Mouse (Mus musculus): ENCODE data around the gene Ddx39.
A peak's percentile ranks its signal among the peaks of the same experiment; 100 is the strongest.

Ddx39 gene

GRCm38 (mm10) chr8:83715031-83715690 lies at the start of gene Ddx39:
Gene Ddx39, plus strand, starts transcription at chr8:83715177.
- peak; percentile 79 for DNase-seq (ENCODE audit: low spot score)

GRCm38 (mm10) chr8:83665969-83666865 lies 48.8 kb upstream of the Ddx39 start, which contains the start of gene Ptger1:
Gene Ptger1, plus strand, starts transcription at chr8:83666678.
- no peak for DNase-seq (ENCODE audit: low spot score)

- DNase-seq (ENCODE audit: low spot score): no peak
Observed at GRCm38 (mm10) chr8:83666866-83667234, 48.1 kb upstream of the Ddx39 start.

- DNase-seq (ENCODE audit: low spot score): no peak
Observed at GRCm38 (mm10) chr8:83667526-83667925, 47.5 kb upstream of the Ddx39 start.

- DNase-seq (ENCODE audit: low spot score): no peak
Observed at GRCm38 (mm10) chr8:83668010-83668916, 46.7 kb upstream of the Ddx39 start.

- DNase-seq (ENCODE audit: low spot score): no peak
Observed at GRCm38 (mm10) chr8:83669013-83669412, 46.0 kb upstream of the Ddx39 start.

- DNase-seq (ENCODE audit: low spot score): no peak
Observed at GRCm38 (mm10) chr8:83672936-83673335, 42.0 kb upstream of the Ddx39 start.

- DNase-seq (ENCODE audit: low spot score): no peak
Observed at GRCm38 (mm10) chr8:83674497-83674896, 40.5 kb upstream of the Ddx39 start.

- DNase-seq (ENCODE audit: low spot score): no peak
Observed at GRCm38 (mm10) chr8:83679866-83680265, 35.1 kb upstream of the Ddx39 start.

- no peak for DNase-seq (ENCODE audit: low spot score)
Observed at GRCm38 (mm10) chr8:83680603-83681002, 34.4 kb upstream of the Ddx39 start.

GRCm38 (mm10) chr8:83681099-83681498 lies 33.9 kb upstream of the Ddx39 start:
- DNase-seq (ENCODE audit: low spot score): no peak

GRCm38 (mm10) chr8:83684517-83684916 lies 30.5 kb upstream of the Ddx39 start:
- DNase-seq (ENCODE audit: low spot score): no peak

GRCm38 (mm10) chr8:83689264-83689663 lies 25.7 kb upstream of the Ddx39 start:
- no peak for DNase-seq (ENCODE audit: low spot score)

GRCm38 (mm10) chr8:83693609-83694236 lies 21.3 kb upstream of the Ddx39 start:
- DNase-seq (ENCODE audit: low spot score): no peak

GRCm38 (mm10) chr8:83694369-83695160 lies 20.4 kb upstream of the Ddx39 start:
- DNase-seq (ENCODE audit: low spot score): no peak

GRCm38 (mm10) chr8:83695351-83696106 lies 19.4 kb upstream of the Ddx39 start:
- DNase-seq (ENCODE audit: low spot score): no peak

- DNase-seq (ENCODE audit: low spot score): no peak
Observed at GRCm38 (mm10) chr8:83697374-83698220, 17.4 kb upstream of the Ddx39 start.

- no peak for DNase-seq (ENCODE audit: low spot score)
Observed at GRCm38 (mm10) chr8:83698291-83698660, 16.7 kb upstream of the Ddx39 start.

All from urinary bladder, postnatal 10 days (tissue).